Mouse (Mus musculus) testis, adult 2 months (tissue): ENCODE results near the gene Lhx6.

Experiments
- CTCF ChIP-seq: fragments of 200-500 bp; IDR thresholded peaks from 2 replicates; pipeline ENCODE4 v1.5.1; 2012; ENCODE audit warnings: low read depth, mild to moderate bottlenecking, inconsistent platforms, low read length, moderate library complexity; ENCODE audit not compliant: control insufficient read depth, insufficient read depth, insufficient replicate concordance
- POLR2A ChIP-seq: fragments of 200-500 bp; IDR thresholded peaks from 2 replicates; pipeline ENCODE4 v1.6.1; 2012; ENCODE audit warnings: low read depth, mild to moderate bottlenecking, inconsistent platforms, low read length, moderate library complexity; ENCODE audit not compliant: control insufficient read depth

DNA sequence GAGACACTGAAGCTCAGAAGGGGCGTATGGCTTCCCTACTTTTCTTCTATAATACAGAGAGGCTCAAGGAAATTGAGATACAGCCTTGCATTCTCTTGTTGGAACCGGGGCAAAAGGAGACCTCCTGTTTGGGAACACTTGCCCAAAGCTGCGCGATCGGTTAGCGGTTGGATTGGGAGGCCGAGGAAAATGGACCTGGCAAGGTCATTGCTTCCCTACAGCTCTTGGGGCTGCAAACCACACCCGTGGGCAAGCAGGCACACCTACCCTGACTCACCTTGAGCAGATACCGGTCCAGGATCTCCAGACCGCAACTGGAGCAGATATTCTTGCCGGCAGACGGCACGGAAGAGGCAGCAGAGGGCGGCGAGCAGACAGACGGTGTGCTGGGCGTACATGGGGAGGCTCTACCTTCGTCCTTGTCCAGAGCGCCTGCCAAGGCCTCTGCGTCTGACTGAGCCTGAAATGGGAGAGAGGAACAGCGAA is 2.1 kb downstream of the Lhx6 start:
- TF ChIP-seq CTCF (no peak), POLR2A (no peak)
